Mouse (Mus musculus): ENCODE results near the gene Prkcd.

Prkcd gene

DNA sequence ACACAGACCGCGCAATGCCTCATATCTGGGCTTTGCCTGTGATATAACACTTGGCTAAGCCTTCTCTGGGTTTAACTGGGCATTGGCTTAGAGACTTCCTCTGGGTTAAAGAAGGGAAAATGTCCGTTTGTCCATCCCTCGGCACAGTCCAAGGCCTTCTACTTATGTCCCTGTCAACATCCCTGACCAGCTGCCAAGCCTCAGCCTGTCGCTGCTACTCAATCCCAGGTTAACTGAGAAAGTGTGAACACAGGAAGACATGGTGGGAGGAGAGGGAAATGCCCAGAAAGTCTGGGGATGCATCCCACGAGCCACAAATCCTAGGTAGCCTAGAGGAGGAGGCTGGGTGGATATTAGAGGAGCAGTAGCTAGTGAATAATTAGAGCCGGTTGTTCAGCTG, 7.7 kb upstream of the Prkcd start:
- DNase-seq: no peak

DNA sequence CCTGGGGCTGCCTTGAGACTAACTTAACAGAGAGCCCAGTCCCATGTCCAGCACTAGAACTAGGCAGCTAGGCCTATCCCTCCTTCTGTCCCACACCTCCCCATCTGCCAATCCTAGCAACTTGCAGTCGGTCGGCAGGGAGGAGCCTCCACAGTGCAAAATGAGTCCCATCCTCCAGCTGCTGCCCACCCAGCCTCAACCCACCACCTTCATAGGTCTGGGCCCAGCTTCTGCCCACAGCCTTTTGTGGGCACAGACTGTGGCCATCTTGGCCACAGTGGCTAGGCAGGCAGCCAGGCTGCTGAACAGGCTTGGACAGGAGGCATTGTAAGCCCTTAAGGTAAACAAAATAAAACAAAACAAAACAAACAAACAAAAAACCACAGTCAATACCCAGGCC, 5.8 kb upstream of the Prkcd start:
- DNase-seq: no peak

DNA sequence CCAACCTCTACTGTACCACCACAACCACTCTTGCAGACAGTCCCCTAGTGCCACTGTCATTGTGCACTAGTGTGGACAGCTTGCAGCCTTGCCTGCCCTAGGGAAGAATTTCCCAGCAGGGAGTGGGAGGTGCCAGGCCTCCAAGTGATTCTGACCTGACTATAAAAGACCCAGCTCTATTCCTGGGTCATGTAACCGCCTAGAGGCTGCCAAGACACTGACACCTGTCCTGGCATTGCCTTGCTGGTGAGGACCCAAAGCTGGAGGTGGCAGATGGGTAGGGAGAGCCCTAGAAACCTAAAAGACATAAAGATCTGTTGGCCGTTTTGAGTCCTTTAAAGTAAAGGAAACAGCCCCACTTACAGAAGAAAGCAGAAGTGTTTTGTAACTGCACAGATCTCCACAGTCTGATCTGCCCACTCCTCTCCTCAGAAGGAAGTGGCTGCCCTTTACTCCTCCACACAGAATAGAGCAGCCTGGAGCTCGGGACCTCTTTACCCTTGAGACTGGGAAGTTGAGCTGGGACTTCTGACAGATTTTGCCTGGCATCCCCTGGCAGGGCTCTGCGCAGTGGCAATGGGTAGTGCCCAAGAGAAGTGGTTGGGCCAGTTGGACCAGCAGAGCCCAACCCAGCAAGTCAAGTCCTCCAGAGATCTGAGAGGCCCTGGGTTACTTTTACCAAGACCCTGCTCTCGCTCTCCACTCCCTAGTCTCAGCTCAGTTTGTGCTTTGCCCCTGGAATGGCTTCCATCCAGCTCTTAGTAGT, 5.0 kb upstream of the Prkcd start:
- DNase-seq: peak; percentile 49

DNA sequence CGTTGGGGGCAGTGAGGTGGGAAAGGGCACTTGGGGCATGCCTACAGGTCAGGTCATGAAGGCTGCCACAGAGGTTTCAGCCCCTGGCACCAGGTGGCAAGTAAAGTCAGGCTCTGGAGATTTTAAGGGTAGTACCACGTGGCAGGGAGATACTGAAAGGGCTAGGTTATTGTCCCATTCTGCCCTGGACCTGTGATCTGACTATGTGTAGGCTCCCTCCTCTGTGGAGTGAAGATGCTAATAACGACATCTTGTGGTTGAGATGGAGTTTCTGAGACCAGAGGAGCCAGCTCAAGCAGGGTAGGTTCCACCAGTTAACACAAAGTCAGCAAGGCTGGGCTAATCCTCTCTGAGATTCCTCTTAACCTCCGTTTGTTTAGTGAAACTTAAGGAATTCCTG, 3.8 kb upstream of the Prkcd start:
- no peak for DNase-seq

DNA sequence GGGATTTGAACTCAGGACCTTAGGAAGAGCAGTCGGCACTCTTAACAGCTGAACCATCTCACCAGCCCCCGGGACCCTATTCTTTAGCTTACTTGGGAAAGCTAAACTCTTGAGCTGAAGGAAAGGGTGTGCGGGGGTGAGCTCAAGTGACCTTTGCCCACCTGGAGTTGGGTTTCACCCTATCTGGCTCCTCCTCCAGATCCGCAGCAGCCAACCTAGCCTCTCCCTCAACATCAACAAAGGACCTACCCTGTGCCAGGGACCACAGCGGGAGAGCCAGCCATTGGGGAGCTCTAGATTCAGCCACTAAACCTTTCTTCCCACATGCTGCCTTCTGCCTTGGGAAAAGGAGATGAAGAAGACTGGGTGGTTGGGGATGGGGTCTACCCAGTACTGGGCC, 2.2 kb upstream of the Prkcd start:
- no peak for DNase-seq

DNA sequence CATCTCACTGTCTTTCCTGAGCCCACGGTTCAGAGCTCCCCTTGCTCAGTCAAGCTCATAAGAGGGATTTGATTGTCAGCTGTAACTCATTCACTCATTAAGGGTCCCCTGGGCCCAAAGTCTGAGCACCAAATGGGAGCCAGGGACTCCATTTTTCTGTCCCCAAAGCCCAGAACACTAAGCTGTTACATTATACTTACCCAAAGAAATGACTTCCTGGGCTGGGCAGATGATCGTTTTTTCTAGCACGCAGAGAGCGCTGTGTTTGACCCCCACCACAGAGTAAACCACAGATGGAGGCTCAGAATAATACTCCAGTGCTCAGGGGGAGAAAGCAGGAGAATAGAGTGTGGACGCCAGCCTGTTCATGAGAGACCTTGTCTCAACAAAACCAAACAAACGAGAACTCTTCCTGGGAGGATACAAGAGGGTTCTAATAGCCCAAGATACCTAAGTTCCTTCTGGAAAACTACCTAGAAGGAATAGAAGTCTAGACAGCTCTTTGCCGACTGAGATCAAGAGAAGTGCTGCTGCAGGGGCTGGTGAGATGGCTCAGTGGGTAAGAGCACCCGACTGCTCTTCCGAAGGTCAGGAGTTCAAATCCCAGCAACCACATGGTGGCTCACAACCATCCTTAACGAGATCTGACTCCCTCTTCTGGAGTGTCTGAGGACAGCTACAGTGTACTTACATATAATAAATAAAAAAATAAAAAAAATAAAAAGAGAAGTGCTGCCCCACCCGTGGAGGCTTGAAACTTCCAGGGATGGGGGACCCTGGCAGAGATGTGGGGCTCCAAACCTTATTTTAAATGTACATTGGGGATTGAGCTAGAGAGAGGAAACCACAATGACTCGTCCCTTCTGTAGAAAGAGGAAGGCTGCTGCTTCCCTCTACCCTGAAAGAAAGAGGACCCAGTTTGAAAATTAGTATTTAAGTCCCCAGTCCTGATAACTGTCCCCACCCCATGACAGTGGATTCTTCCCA, 1.0 kb upstream of the Prkcd start:
- no peak for DNase-seq

DNA sequence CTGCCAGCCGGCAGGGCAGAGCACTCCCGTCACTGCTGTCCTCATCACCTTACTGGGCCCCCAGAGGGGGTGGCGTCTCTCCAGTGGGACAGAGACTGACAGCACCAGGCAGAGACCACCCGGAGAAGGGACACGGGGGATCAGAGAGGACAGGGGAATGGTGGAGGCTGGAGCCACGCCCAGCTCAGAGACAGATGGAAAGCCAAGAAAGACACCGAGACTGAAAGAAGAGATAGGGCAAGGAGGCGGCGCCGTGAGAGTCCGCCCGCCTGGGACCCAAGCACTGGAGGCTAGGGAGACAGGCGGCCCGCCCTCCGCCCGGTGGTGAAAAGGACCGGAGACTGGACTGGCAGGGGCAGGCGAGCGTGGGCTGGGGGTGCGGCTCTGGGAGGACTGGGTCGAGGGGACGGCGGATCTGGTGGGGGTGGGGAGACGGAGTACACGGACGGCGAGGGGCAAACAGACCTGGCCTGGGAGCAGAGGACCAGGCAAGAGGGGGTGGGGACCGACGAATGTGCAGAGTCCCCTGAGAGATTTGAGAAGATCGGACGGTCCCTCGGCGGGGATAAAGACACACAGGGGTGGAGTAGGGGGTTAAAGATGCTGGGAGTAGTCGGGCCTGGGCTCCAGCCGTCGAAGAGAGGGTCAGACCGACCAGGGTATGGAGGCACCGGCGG, 741 bp downstream of the Prkcd start:
- no peak for DNase-seq

DNA sequence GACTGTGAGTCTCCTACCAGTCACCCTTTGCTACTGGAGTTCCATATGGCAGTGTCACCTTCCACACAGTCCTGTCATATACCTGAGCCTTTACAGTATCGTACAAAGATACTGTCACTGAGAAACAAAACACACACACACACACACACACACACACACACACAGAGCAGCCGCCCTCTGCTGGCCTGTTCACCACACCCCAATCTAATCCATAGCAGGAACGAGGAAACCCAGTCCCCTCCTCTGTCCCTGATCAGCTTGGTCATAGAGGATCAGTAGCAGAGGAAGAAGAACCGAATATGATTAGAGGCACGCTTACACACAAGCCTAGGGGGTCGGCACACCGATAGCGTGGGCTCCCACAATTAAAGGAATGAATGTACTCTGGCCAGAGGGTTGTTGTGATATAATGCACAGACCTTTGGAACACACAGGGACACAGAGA, 1.7 kb downstream of the Prkcd start:
- no peak for DNase-seq

DNA sequence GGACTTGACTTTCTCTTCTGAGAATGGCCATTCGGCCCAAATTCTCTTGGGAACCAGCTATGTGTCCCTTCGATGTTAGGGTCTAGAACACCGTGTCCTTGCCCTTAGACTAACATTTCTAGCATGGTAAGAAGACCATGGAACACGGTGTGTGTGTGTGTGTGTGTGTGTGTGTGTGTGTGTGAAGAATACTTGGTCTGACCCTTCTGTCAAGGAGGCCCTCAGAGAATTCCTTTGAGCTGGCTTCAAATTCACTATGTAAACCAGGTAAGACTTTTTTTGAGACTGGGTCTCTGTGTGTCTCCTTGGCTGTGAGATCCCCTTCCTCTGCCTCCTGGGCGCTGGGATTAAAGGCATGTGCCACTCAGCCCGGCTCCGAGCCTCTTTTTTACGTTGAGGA, 3.5 kb downstream of the Prkcd start:
- no peak for DNase-seq

DNA sequence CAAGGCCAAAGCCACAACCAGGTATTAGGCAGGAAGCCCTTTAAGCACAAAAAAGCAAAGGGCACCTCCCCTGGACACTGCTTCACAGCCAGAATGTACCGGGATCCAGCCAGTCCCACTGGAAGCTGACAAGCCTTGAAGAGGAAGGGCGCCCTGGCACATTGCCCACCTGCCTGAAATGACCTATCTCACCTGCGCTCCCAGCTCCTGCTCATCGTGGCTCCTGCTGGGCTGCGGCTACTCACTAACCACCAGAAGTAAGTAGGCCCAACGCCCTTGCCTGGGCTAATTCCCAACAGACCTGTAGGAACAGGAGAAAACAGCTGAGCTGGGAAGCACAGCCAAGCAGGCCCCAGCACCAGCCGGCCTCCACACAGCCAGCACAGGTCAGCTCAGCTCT, 3.9 kb downstream of the Prkcd start:
- peak; percentile 36 for DNase-seq

DNA sequence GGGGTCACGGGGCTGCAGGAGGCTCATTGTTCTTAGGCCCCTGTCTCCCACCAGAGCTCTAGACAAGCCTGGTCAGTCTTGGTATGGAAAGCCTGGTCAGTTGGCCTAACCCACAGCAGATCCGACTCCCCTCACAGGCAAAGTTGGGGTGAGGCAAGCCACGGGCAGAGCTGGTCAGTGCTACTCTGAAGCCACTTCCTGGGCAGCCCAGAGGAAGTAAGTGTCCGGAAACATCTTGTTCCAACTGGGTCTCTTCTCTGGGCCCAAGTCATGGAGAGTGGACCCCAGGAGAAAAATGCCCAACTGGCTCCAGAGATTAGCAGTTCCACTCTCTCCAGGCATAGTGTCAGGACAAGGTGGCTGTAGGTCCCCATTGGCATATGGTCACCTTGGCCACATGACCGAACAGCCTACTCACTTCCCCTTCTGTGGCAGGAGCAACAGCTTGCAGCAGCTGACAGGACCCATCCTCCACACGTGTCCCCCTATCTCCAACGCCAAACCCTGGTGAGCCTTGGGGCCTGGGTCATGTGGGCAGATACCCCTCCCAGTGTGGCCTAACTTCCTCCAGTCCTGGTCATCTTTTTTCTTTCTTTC, 5.9 kb downstream of the Prkcd start:
- DNase-seq: peak; percentile 61

DNA sequence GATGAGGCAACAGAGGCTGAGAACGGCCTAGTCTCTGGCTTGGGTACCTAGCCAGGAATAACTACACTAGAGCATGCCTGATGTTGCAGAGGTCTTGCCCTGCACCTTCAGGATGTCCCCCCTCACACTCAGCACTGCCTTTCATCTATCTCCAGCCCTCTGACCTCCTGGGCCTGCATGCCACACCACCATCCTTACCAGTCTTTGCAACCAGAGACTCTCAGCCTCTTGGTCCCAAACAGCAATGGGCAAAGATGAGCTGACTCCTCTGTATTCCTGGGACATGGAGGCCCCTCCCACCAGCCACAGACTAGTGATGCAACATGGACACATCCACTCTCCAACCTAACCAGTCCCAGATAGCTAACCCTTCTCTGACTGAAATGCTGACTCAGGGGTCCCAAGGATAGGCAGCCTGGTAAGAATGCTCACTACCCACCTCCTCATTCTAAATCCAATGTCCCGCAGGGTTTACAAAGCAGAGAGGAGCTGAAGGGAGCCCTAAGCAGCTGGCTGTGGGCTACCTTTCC, 7.2 kb downstream of the Prkcd start:
- no peak for DNase-seq

DNA sequence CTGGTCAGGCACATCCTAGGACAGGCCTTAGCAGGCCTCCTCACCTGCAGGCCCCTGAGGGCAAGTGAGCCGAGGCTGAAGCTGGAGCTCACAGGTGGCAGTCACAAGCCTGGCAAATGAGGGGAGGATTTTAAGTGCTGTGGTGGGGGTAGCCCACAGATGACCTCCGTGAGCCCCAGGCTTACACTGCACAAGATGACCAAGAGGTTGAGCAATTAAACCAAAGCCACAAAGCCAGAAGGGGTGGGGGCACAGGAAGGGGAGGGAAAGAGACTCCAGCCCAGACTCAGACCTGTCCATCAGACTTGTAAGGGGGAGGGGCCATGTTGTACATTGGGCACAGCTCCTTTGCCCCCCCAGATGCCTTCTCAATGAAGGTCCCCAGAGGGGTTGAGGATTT, 9.3 kb downstream of the Prkcd start:
- no peak for DNase-seq

DNA sequence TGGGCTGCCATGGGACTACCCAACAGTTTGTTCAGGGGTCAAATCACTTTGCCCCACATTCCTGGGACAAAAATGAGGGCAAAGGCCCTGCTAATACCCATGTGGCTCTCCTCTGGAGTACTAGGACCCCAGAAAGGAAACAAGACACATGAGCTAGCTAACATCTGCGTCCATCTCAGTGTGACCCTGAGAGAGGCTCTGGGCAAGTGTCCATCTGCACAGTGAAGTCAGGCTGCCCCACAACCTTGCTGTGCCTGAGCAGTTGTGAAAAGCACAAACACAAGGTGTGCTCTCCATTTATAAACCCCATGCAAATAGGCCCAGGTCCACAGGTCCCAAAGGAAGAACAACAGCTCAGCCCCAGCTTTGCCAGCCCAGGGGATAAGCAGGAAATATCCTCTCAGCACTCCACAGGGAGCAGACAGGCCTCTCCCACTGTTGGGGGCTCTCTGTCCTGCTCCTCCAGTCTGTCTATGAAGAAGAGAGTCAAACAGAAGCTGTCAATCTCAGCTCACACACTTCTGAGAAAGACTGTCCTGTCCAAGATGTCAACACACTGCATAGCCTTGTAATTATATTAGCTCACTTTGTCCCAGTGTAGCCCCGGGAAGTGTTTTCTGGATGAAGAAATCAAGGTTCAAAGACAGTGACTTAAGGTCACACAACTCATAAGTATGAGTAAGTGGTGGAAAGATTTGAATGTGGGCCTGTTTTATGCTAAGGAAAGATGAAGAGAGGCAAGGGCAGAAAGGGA, 12.9 kb downstream of the Prkcd start:
- no peak for DNase-seq

DNA sequence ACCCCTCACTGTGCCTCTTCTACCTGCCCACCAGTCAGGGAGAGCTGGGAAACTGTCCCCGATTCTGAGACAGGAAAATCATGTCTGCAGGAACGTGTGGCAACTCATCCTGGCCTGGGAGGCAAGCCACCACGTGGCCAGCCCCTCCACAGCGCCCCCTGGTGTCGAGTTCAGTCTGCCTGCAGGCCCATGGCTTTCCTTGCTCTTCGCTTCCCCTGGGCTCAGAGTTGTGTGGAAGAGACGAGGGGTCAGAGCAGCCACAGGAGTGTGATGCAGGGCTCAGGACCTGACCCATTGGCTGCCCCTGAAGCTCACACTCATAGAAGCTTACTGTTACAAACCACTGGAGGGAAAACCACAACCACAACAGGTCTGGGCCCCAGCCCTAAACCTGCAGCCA, 13.5 kb downstream of the Prkcd start:
- peak; percentile 47 for DNase-seq

DNA sequence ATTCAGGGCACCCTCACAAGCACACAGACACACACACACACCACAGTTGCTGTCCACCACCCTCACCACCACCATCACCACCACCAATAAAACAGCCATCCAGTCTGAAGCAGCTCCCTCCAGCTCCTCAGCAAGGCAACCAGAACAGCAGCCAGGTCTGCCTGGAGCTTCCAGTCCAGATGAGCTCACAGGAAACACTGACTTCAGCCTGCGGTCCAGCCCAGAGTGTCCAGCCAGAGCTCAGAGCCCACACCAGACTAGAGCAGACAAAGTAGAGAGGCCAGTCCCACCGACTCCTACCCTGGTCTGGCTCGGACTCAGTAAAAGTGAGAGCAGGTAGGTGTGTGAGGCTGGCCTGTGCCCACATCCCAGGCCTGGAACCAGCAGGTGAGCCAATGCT, 15.1 kb downstream of the Prkcd start:
- DNase-seq: no peak

DNA sequence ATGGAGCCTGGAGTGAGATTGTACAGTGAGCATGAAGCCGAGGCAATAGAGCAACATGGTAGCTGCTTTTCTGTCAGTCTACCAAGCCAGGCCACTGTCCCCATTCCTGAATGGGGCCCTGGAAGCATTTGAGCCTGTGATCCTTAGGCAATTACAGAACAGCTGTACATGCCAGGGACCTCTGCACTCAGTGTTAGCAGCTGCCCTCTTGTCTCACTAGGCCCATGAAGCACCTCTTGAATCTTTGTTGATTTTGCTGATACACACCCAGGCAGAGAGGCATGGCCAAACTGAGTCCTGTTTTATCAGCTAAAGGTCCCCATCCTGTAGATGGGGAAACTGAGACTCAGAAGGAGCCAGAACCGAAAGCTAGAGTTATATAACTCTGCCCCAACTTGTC, 15.7 kb downstream of the Prkcd start:
- no peak for DNase-seq

DNA sequence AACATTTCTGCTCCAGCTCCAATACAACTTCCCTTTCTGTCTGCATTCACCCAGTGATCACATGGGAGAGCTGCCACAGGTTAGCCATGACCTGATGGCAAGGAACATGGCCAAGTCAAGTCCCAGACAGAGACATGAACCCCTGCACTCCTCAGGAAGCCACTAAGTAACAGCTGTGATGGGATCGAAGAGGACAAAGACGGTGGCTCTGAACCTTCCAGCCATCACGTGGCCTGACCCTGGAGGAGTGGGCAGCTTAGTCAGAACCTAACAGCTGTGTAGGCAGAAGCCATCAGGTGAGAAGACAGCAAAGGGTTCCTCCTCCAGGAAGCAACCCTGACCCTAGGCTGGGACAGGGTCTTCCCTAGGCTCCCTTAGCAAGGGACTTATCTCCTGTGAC, 16.5 kb downstream of the Prkcd start:
- no peak for DNase-seq

DNA sequence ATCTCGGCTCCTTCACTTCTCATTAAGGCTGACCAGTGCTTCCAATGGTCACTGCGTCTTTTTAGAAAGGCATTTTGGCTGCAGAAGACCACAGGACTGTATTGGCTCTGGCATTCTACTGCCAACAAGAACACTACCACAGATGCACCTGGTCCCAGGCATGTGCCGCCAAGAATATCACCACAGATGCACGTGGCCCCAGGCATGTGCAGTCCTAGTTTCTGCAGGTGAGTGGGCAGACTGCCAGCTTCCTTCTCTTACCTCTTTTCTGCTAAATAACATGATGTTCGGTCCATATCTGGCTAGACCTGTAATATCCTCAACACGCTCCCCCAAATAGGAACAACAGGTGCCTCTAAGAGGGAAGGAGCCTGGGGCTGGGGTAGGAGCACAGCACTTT, 17.8 kb downstream of the Prkcd start:
- peak; percentile 31 for DNase-seq

DNA sequence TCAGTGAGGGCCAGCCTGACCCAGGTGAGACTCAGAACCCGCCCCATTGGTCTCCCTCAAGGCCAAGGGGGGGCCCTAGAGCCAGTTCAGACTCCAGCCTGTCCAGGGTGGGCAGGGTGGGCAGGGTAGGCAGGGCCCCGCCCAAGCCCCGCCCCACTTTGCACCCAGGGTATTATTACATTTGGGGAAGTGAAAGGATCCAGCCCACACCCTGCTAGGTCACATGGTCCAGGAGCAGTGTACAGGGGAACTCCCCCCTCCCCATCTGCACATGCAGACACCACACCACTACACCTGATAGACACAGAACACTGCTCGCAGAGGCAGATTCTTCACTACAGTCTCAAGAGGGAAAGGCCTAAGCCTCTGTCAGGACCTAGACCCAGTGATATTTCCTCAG, 18.3 kb downstream of the Prkcd start:
- no peak for DNase-seq

DNA sequence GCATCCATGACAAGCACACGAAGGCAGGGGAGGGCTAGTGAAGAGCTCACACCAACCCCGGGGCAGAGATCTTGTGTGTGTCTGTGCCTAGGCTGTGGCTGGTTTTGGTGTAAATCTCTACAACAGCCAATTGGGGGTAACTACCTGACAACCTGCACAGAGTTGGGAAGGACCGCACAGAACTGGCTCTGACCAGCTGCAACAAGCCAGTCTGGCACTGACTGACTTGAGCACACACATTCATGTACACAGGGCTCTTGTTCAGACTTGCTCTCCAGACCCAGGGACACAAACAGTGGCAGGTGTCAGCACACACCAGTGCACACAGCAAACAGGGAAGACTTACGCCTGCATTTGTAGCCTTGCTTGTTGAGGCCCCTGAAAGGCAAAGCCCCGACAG, 19.2 kb downstream of the Prkcd start:
- no peak for DNase-seq

DNA sequence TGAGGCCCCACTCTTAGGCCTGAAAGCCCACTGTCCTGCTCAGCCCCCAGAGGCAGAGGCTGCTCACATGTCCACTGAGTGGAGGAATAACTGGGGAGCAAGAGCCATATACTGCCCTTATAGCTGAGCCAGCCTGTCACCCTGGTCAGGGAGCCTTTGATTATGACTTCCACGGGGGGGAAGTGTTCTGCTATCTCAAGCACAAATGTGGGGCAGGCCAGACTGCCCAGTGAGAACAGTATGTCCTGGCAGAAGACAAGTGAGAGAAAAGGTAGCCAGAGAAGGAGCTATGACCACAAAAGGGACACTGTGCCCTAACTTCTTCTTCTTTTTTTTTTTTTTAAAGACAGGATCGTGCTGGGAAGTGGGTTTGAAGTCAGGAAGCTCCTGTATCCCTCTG, 28.9 kb downstream of the Prkcd start:
- no peak for DNase-seq
